Mouse (Mus musculus) ES-CJ7 (cell line): ENCODE data around the gene Mrgprb8.

Experiments used
- DNase-seq: peaks from one replicate; pipeline ENCODE4 v3.0.0; 2011; ENCODE audit warnings: low read depth, low spot score

Gene Mrgprb8

GRCm38 (mm10) chr7:48388226-48388625, at the start of gene Mrgprb8:
TSS of gene Mrgprb8 (plus strand) at chr7:48388526.
- DNase-seq: no peak

GRCm38 (mm10) chr7:48435936-48436335, 47.6 kb downstream of the Mrgprb8 start:
- DNase-seq: peak; percentile 58

- peak; percentile 27 for DNase-seq
Observed at GRCm38 (mm10) chr7:48436581-48436980, 48.3 kb downstream of the Mrgprb8 start.
